Mouse (Mus musculus): ENCODE data around the gene Pou2f1. TPM values are rescaled to one million over a fixed set of nuclear protein-coding genes. Genes with fewer than 3 reads are reported as not detected.
A peak's percentile ranks its signal among the peaks of the same experiment; 100 is the strongest.

Gene Pou2f1
- total and polyA plus RNA-seq, 2 experiments from 2014 or later: 13.9 to 29.6 TPM

- no peak for TF ChIP-seq CTCF (IDR thresholded peaks at IDR 0.05; ENCODE audit: low read depth)
- DNase-seq (ENCODE audit: low spot score) (no peak), ATAC-seq (no peak)
- Histone ChIP-seq H3K4me3 (ENCODE audit: low read length) (no peak overlapping the region), H3K4me2 (ENCODE audit: low read depth, low read length) (no peak overlapping the region), H3K4me1 (ENCODE audit: insufficient read depth, low read length) (peaks cover 2% of the 10 kb centered on the region; the same call in 1 of the 2 replicates), H3K36me3 (ENCODE audit: insufficient read depth, low read length) (no peaks in the 10 kb centered on the region), H3K9ac (replicated peaks; ENCODE audit: low read length) (no peak overlapping the region), H3K27me3 (ENCODE audit: insufficient read depth, low read length) (no peaks in the 10 kb centered on the region), H3K9me3 (ENCODE audit: low read length) (no peaks in the 10 kb centered on the region), H3K27ac (no peak overlapping the region)
- WGBS: 49% methylated on average over 7 of the region's 7 CpGs
These were observed 25.6 kb downstream of the Pou2f1 start for GRCm38 (mm10) chr1:165976672-165977448.

- H3K27ac ChIP-seq: no peak overlapping the region
- H3K4me3 ChIP-seq (ENCODE audit: low read length): no peak overlapping the region
- DNase-seq (ENCODE audit: low spot score): no peak
- WGBS: 88% methylated on average over 3 of the region's 3 CpGs
- H3K4me1 ChIP-seq (ENCODE audit: insufficient read depth, low read length): no peaks in the 10 kb centered on the region
- TF ChIP-seq CTCF (IDR thresholded peaks at IDR 0.05; ENCODE audit: low read depth): no peak
- no peaks in the 10 kb centered on the region for H3K27me3 ChIP-seq (ENCODE audit: insufficient read depth, low read length)
- no peak for ATAC-seq
- H3K4me2 ChIP-seq (ENCODE audit: low read depth, low read length): no peak overlapping the region
- no peaks in the 10 kb centered on the region for H3K9me3 ChIP-seq (ENCODE audit: low read length)
- H3K9ac ChIP-seq (replicated peaks; ENCODE audit: low read length): no peak overlapping the region
- H3K36me3 ChIP-seq (ENCODE audit: insufficient read depth, low read length): no peaks in the 10 kb centered on the region
These were observed 33.3 kb downstream of the Pou2f1 start for GRCm38 (mm10) chr1:165969001-165969690.

DNA sequence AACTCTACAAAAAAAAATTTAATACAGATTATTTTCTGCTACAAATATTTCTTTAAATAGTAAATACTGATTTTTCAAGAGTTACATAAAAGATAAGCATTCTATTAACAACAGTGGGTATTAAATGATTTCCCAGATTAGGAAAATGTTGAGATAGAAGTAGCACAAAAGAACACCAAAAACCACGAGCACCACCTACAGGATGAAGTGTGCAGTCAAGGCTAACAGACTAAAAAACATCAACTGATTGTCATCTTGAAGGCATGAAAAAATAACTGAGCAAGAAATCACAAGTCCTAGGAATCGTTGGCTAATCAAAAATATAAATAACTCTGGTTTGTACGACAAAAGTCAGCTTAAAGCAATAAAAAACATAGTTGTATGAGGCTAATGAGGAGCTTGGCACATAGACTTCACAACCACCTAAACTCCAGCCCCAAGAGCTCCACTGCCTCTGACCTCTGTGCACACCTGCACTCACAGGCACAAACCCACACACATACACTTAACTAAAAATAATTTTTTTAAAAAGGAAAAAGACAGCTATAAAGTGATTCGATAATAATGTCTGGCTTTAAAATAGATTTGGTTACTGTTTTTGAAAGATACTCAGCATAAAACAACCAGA lies 35.3 kb downstream of the Pou2f1 start:
- peak; percentile 84 for TF ChIP-seq CTCF (IDR thresholded peaks at IDR 0.05; ENCODE audit: low read depth)
- DNase-seq (ENCODE audit: low spot score) (peak; percentile 80), ATAC-seq (no peak; the same call in 1 of the 2 replicates)
- Histone ChIP-seq H3K4me3 (ENCODE audit: low read length) (no peak overlapping the region), H3K9me3 (ENCODE audit: low read length) (no peaks in the 10 kb centered on the region), H3K9ac (replicated peaks; ENCODE audit: low read length) (no peak overlapping the region), H3K36me3 (ENCODE audit: insufficient read depth, low read length) (no peaks in the 10 kb centered on the region), H3K4me1 (ENCODE audit: insufficient read depth, low read length) (no peaks in the 10 kb centered on the region), H3K27ac (no peak overlapping the region), H3K4me2 (ENCODE audit: low read depth, low read length) (no peak overlapping the region), H3K27me3 (ENCODE audit: insufficient read depth, low read length) (no peaks in the 10 kb centered on the region)
- 39% methylated on average over 4 of the region's 4 CpGs for WGBS

DNA sequence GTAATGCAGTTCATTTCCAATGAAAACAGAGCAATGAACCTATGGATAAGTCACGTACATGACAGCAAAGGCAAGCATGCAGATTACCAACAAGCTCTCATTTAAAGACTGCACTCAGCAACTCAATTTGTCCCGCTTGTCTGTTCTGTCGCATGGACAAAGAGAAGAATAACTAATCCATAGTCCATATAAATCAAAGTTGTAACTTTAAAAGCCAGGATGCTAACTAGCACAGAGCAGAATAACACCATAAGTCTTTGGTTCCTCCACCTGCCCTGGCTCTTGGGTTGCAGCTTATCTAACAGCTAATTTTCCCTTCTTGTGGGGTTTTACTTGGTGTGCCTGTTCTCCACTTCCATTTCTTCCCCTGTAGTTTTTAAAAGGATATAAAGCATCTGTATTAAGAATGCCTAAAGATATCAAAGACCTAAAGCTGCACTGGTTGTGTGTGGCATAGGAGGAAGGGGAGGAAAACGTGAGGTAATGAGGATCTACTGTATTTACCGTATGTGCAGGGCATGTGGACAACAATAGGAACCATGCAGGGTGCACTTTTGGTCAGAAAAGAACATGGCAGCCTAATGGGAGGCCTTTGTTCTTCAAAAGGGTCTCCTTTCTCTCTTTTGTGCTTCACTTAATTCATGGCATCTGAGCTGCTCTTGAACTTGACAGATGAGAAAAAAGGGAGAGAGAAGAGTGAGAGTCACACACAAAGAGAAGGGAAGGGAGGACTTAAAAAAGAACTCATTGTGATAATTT lies 36.1 kb downstream of the Pou2f1 start:
- 41% methylated on average over 5 of the region's 5 CpGs for WGBS
- no peak for TF ChIP-seq CTCF (IDR thresholded peaks at IDR 0.05; ENCODE audit: low read depth)
- Histone ChIP-seq H3K27me3 (ENCODE audit: insufficient read depth, low read length) (no peaks in the 10 kb centered on the region), H3K36me3 (ENCODE audit: insufficient read depth, low read length) (no peaks in the 10 kb centered on the region), H3K4me3 (ENCODE audit: low read length) (no peak overlapping the region), H3K9me3 (ENCODE audit: low read length) (no peaks in the 10 kb centered on the region), H3K4me2 (ENCODE audit: low read depth, low read length) (no peak overlapping the region), H3K9ac (replicated peaks; ENCODE audit: low read length) (no peak overlapping the region), H3K27ac (no peak overlapping the region), H3K4me1 (ENCODE audit: insufficient read depth, low read length) (no peaks in the 10 kb centered on the region)
- ATAC-seq (peak; percentile 49; the same call in 1 of the 2 replicates), DNase-seq (ENCODE audit: low spot score) (peak; percentile 13)

- DNase-seq (ENCODE audit: low spot score) (no peak), ATAC-seq (no peak)
- no peaks in the 10 kb centered on the region for H3K4me1 ChIP-seq (ENCODE audit: insufficient read depth, low read length)
- H3K9me3 ChIP-seq (ENCODE audit: low read length): no peaks in the 10 kb centered on the region
- 88% methylated on average over 6 of the region's 6 CpGs for WGBS
- no peak overlapping the region for H3K9ac ChIP-seq (replicated peaks; ENCODE audit: low read length)
- H3K4me3 ChIP-seq (ENCODE audit: low read length): no peak overlapping the region
- H3K27ac ChIP-seq: no peak overlapping the region
- H3K27me3 ChIP-seq (ENCODE audit: insufficient read depth, low read length): no peaks in the 10 kb centered on the region
- H3K4me2 ChIP-seq (ENCODE audit: low read depth, low read length): no peak overlapping the region
- TF ChIP-seq CTCF (IDR thresholded peaks at IDR 0.05; ENCODE audit: low read depth): no peak
- no peaks in the 10 kb centered on the region for H3K36me3 ChIP-seq (ENCODE audit: insufficient read depth, low read length)
These were observed 40.7 kb downstream of the Pou2f1 start for GRCm38 (mm10) chr1:165961676-165962364.

- no peaks in the 10 kb centered on the region for H3K36me3 ChIP-seq (ENCODE audit: insufficient read depth, low read length)
- H3K9ac ChIP-seq (replicated peaks; ENCODE audit: low read length): no peak overlapping the region
- H3K4me2 ChIP-seq (ENCODE audit: low read depth, low read length): no peak overlapping the region
- H3K4me1 ChIP-seq (ENCODE audit: insufficient read depth, low read length): no peaks in the 10 kb centered on the region
- no peaks in the 10 kb centered on the region for H3K9me3 ChIP-seq (ENCODE audit: low read length)
- no peak for TF ChIP-seq CTCF (IDR thresholded peaks at IDR 0.05; ENCODE audit: low read depth)
- ATAC-seq (no peak), DNase-seq (ENCODE audit: low spot score) (no peak)
- H3K4me3 ChIP-seq (ENCODE audit: low read length): no peak overlapping the region
- H3K27me3 ChIP-seq (ENCODE audit: insufficient read depth, low read length): no peaks in the 10 kb centered on the region
- no peak overlapping the region for H3K27ac ChIP-seq
These were observed 44.3 kb downstream of the Pou2f1 start for GRCm38 (mm10) chr1:165958159-165958558.
